Mouse (Mus musculus) brain, embryonic 14.5 days (tissue): ENCODE data around the gene Tgfbr3l.

ENCODE experiments used
- CTCF ChIP-seq: fragments of 200-500 bp; IDR thresholded peaks from 2 replicates; pipeline ENCODE4 v1.5.1; 2012; ENCODE audit warnings: inconsistent platforms, mild to moderate bottlenecking, moderate library complexity, borderline replicate concordance; ENCODE audit not compliant: insufficient read depth, insufficient read length; ENCODE audit errors: extremely low read depth
- POLR2A ChIP-seq: fragments of 200-500 bp; IDR thresholded peaks from 2 replicates; pipeline ENCODE4 v1.6.1; 2012; ENCODE audit warnings: mild to moderate bottlenecking, inconsistent platforms, borderline replicate concordance; ENCODE audit not compliant: poor library complexity, insufficient read depth, insufficient read length, severe bottlenecking; ENCODE audit errors: extremely low read depth

DNA sequence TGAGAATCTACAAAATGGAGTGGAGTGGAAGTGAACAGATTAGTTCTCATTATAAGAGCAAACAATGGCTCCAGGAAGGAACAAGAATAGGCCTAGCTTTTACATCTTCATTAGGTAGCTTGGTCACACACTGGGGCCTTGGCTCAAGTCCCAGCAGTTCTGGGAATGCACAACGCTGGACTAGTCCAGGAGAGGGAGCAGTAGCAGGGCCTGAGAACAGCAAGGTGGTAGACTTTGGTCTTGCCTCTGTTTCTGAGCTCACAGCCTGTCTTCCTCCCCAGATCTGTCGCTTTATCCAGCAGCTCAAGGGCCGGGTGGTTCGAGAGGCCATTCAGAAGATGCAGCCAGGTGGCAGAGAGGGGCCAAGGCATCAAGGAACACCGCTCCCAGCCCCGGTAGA lies 6.0 kb downstream of the Tgfbr3l start:
- TF ChIP-seq POLR2A, result no peak
- TF ChIP-seq CTCF, result peak; percentile 51; the same call in 1 of the 2 replicates
